Mouse (Mus musculus) forebrain, embryonic 14.5 days (tissue): ENCODE results near the gene Rai14. TPM values are rescaled to one million over a fixed set of nuclear protein-coding genes. Genes with fewer than 3 reads are reported as not detected.

ENCODE experiments used
- ATAC-seq: fragments of 200-750 bp; cut with Nextera tagmentation; 2 replicates; pipeline ENCODE4 v1.8.0; 2017; ENCODE audit warnings: mild to moderate bottlenecking, moderate library complexity
- DNase-seq: peaks from one replicate; pipeline ENCODE4 v3.0.0-alpha.2; 2015; ENCODE audit warnings: low spot score
- H3K27ac ChIP-seq: fragments of 300-500 bp; sonication (generic); 2 replicates; pipeline ENCODE4 v1.5.1; 2014; ENCODE audit warnings: low read depth, mild to moderate bottlenecking, control low read depth, low read length, moderate library complexity
- H3K27me3 ChIP-seq: fragments of 300-500 bp; sonication (generic); replicated peaks from 2 replicates; pipeline ENCODE4 v1.6.1; 2014; ENCODE audit warnings: low read length, control low read depth, mixed read lengths; ENCODE audit not compliant: control insufficient read depth, insufficient read depth
- H3K36me3 ChIP-seq: fragments of 300-500 bp; sonication (generic); 2 replicates; pipeline ENCODE4 v1.6.1; 2014; ENCODE audit warnings: low read length, control low read depth; ENCODE audit not compliant: control insufficient read depth, insufficient read depth
- H3K4me1 ChIP-seq: fragments of 300-500 bp; sonication (generic); 2 replicates; pipeline ENCODE4 v1.6.1; 2014; ENCODE audit warnings: antibody characterized with exemption, low read length, control low read depth; ENCODE audit not compliant: control insufficient read depth, insufficient read depth
- H3K4me2 ChIP-seq: fragments of 300-500 bp; sonication (generic); 2 replicates; pipeline ENCODE4 v1.6.1; 2014; ENCODE audit warnings: mild to moderate bottlenecking, control low read depth, low read length
- H3K4me3 ChIP-seq: fragments of 300-500 bp; sonication (generic); 2 replicates; pipeline ENCODE4 v1.5.1; 2014; ENCODE audit warnings: low read depth, low read length, control low read depth
- H3K9ac ChIP-seq: fragments of 300-500 bp; sonication (generic); 2 replicates; pipeline ENCODE4 v1.6.1; 2014; ENCODE audit warnings: mild to moderate bottlenecking, low read length, control low read depth, moderate library complexity
- H3K9me3 ChIP-seq: fragments of 300-500 bp; sonication (generic); replicated peaks from 2 replicates; pipeline ENCODE4 v1.6.1; 2016; ENCODE audit warnings: low read length, control low read depth, mixed read lengths; ENCODE audit not compliant: control insufficient read depth
- WGBS: fragments of 180-500 bp; shearing (Covaris S2); extraction: QIAGEN DNeasy Blood & Tissue Kit; methylation state at CpG from one replicate; pipeline ENCODE4 v1.1.7; 2014; 5-methylcytosine and 5-hydroxymethylcytosine counted together
- polyA plus RNA-seq: library from polyadenylated mRNA; unstranded; fragments of >200 nt; fragmentation: Nextera tagmentation; extraction: Ambion mirVana; gene quantifications from 2 replicates; pipeline ENCODE4 v1.2.1, GENCODE M21; 2014

Gene Rai14
- polyA plus RNA-seq, 1 experiment from 2014 or later = 28.7 TPM

DNA sequence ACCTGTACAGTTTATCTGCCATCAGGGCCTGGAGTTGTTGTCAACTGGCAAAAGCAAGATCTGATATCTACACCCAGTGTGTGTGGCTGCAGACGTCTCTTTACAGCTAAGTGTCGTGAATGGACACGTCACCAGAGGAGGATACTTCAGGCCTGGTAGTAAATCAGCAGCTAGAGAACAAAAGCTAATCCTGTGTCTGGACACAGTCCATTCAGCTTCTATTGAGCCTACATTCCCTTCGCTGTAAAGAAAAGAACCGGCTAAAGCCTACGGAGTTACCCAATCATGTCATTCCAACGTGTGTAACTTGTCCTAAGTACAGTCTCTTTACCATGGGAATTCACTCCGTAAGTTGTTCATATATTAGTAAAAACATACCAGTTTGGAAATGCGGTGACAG lies 103.4 kb downstream of the Rai14 start:
- Histone ChIP-seq H3K27me3 (no peaks in the 10 kb centered on the region), H3K9me3 (no peaks in the 10 kb centered on the region), H3K9ac (no peak overlapping the region), H3K36me3 (peaks cover 11% of the 10 kb centered on the region; the same call in 1 of the 2 replicates), H3K4me2 (no peak overlapping the region), H3K4me1 (no peaks in the 10 kb centered on the region), H3K27ac (no peak overlapping the region), H3K4me3 (no peak overlapping the region)
- DNase-seq = no peak
- ATAC-seq = no peak
- 51% methylated on average over 9 of the region's 9 CpGs for WGBS

DNA sequence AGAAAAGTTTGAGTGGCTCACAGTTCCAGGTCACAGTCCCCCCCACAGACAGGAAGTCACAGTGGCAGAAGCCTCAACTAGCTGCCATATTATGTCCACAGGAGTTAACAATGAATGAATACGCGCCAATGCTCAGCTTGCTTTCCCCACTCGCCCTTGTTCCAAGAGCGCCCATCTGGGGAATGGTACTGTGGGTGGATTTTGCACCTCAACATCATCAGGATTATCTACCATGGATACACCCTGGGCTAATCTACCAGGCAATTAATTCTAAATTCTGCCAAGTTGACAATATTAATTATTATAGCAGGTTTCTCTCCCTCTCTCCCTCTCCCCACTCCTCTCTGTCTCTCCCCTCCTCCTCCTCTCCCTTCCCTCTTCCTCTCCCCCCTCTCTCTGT lies 105.3 kb downstream of the Rai14 start:
- 84% methylated on average over 4 of the region's 4 CpGs for WGBS
- H3K4me2 ChIP-seq = no peak overlapping the region
- H3K4me3 ChIP-seq = no peak overlapping the region
- no peak for ATAC-seq
- no peak overlapping the region for H3K27ac ChIP-seq
- no peak for DNase-seq
- no peaks in the 10 kb centered on the region for H3K27me3 ChIP-seq
- no peak overlapping the region for H3K9ac ChIP-seq
- peaks cover 20% of the 10 kb centered on the region; the same call in 1 of the 2 replicates for H3K36me3 ChIP-seq
- no peaks in the 10 kb centered on the region for H3K4me1 ChIP-seq
- H3K9me3 ChIP-seq = no peaks in the 10 kb centered on the region

DNA sequence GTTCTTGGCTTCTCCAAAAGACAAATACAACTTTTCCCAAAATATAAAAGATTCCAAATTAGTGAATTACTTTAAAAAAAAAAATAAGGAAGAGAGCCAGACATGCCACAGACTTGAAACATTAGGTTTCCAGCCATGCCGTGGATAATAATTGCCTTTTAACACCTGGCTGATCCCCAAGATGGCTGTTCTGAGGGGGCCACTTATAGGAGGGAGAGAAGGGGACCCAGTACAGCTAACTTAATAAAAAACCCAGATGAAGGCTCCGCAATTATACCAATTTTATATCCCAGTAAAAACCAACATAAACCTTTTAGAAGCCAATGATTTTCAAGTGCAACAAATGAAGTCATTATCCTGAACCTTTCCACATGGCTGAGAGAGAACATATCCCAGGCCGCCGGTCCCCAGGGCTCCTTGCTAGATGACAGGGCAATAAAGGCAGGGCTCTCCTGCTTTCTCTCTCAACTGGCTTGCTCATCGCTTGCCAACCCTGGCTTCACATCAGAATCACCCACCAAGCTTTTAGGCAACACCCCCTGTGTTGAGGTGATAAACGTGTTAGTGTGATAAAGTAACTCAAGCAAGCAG lies 105.8 kb downstream of the Rai14 start:
- WGBS = 87% methylated on average over 6 of the region's 6 CpGs
- Histone ChIP-seq H3K4me1 (no peaks in the 10 kb centered on the region), H3K4me3 (no peak overlapping the region), H3K4me2 (no peak overlapping the region), H3K27ac (no peak overlapping the region), H3K9ac (no peak overlapping the region), H3K36me3 (peaks cover 20% of the 10 kb centered on the region; the same call in 1 of the 2 replicates), H3K27me3 (no peaks in the 10 kb centered on the region), H3K9me3 (0 out of 2 replicates have a peak, but pooled peaks cover 3% of the 10 kb centered on the region)
- DNase-seq (no peak), ATAC-seq (no peak)

DNA sequence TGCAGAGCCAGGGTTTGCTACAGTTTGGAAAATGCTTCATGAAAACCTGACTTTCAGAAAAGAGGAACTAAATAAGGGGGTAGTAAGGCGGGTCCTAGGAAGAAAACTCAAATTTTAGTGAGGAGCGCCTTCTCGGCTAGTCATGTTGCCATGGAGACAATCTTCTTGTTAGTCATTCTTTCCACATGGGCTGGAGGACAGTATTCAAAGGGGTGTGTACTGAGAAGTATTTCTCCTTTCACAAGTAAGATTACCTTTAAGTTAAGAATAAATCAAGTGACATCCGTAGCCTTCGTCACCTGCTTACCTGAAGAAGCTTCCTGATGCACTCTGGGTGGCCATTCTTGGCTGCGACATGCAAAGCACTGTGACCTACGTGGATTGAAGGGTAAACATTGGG lies 115.0 kb downstream of the Rai14 start:
- Histone ChIP-seq H3K27me3 (no peaks in the 10 kb centered on the region), H3K9ac (no peak overlapping the region), H3K27ac (no peak overlapping the region), H3K4me1 (no peaks in the 10 kb centered on the region), H3K4me3 (no peak overlapping the region), H3K36me3 (no peaks in the 10 kb centered on the region), H3K4me2 (no peak overlapping the region), H3K9me3 (0 out of 2 replicates have a peak, but pooled peaks cover 3% of the 10 kb centered on the region)
- no peak for ATAC-seq
- WGBS = 84% methylated on average over 7 of the region's 7 CpGs
- no peak for DNase-seq

DNA sequence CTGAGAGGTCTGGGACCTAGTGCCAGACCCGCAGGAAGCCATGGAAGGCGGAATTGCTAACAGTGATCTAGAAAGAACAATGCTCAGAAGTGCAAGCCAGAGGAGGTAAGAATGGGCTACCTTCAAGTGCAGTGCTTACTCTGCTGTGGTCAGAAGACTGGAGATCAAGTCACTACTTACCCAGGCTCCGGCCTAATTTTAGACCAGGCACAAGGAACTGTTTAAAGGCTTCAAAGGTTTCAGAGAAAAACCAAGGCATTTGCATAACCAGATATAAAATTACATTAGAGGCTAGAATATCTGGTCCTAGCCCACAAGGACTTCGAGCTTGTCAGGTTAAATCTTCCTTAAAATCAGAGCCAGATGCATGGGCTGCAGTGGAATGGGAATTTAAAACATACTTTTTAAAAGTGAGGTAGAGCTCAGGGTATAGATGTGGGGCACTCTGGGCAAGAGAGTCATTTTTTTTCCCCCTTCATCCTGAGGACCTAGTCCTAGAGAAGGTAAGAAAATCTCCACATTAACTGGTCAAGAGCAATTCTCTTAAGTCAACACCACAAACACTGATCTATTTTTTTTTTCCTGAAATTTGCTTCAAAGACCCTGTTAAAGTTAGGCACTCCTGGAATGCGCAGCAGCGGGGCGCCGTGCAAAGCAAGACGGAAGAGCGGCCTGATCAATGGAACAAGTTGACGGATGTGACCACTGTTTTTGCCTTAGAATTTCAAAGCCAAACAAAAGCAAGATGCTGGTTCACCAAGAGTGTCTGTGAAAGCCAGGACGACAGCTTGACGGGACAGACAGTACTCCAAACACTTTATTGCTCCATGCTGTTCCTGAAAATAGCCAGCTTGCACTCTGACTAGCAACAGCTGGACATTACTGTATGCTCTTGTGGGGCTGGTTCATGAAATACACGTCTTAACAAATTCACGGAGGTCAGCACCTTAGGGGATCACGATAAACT lies 115.9 kb downstream of the Rai14 start:
- H3K27ac ChIP-seq = no peak overlapping the region
- H3K4me2 ChIP-seq = no peak overlapping the region
- 81% methylated on average over 16 of the region's 16 CpGs for WGBS
- no peaks in the 10 kb centered on the region for H3K9me3 ChIP-seq
- ATAC-seq = no peak
- no peak overlapping the region for H3K9ac ChIP-seq
- H3K4me3 ChIP-seq = no peak overlapping the region
- H3K4me1 ChIP-seq = no peaks in the 10 kb centered on the region
- no peaks in the 10 kb centered on the region for H3K36me3 ChIP-seq
- no peaks in the 10 kb centered on the region for H3K27me3 ChIP-seq
- DNase-seq = no peak

DNA sequence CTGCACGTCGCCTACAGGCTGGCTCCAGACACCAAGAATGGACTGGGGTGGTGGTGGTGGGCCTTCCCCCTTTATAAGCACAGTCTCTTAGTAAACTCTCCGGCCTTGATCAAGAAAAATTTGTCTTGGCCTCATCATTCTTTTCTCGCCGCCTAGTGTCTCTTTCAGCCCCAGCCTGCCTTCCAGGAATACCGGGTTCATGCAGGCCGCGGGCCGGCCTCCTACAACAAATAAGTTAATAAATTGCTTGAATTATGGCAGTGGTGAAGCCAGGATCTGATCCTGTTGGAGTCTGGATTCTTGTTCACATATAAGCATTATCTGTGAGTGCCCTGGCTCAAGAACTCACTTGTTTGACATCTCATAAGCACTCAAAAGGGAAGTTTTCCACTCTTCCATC lies 117.6 kb downstream of the Rai14 start:
- WGBS = 95% methylated on average over 9 of the region's 9 CpGs
- H3K27ac ChIP-seq = no peak overlapping the region
- no peaks in the 10 kb centered on the region for H3K9me3 ChIP-seq
- no peaks in the 10 kb centered on the region for H3K4me1 ChIP-seq
- DNase-seq = no peak
- no peak overlapping the region for H3K9ac ChIP-seq
- ATAC-seq = no peak
- no peak overlapping the region for H3K4me3 ChIP-seq
- H3K36me3 ChIP-seq = no peaks in the 10 kb centered on the region
- no peaks in the 10 kb centered on the region for H3K27me3 ChIP-seq
- no peak overlapping the region for H3K4me2 ChIP-seq

DNA sequence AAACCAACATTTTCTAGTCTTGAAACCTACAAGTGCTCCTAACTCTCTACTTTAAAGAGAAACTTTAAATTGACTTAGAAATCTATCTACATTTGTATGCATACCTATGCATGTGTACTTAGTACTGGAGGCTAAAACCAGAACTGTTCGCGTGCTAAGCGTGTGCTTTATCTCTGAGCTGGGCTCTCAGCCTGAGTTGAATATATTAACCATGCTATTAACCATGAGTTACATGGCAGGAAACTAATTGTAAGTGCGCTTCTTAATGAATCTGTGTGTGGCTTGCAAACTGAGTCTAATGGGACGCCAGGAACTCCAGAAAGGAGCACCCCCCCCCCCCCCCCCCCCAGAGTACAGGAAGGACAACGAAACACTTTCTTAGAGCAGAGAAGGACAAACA lies 119.0 kb downstream of the Rai14 start:
- DNase-seq (peak; percentile 46), ATAC-seq (peak; percentile 66)
- H3K4me1 ChIP-seq = no peaks in the 10 kb centered on the region
- WGBS = 37% methylated on average over 5 of the region's 6 CpGs
- no peaks in the 10 kb centered on the region for H3K27me3 ChIP-seq
- H3K9ac ChIP-seq = no peak overlapping the region
- H3K4me3 ChIP-seq = no peak overlapping the region
- no peak overlapping the region for H3K27ac ChIP-seq
- no peak overlapping the region for H3K4me2 ChIP-seq
- H3K36me3 ChIP-seq = no peaks in the 10 kb centered on the region
- H3K9me3 ChIP-seq = no peaks in the 10 kb centered on the region

DNA sequence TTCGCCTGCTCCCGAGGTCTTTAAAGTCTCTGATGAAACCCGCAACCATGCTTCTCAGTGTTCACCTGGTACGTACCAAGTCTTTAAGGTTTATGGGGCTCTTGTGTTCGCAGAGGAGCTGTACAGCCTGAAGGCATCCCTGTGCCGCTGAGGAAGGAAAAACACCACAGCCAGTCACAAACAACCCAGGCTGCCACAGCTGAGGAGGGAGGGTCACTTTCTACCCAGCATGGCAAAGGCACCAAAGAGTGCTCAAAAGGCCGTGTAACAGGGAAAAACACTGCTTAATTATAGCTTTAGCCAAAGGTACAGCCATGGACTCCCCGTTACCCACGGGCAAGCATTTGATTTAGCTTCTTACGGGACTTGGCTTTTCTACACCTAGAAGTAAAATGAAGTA lies 119.5 kb downstream of the Rai14 start:
- no peaks in the 10 kb centered on the region for H3K4me1 ChIP-seq
- H3K4me3 ChIP-seq = no peak overlapping the region
- no peak overlapping the region for H3K9ac ChIP-seq
- no peak overlapping the region for H3K4me2 ChIP-seq
- no peak overlapping the region for H3K27ac ChIP-seq
- no peaks in the 10 kb centered on the region for H3K9me3 ChIP-seq
- DNase-seq (no peak), ATAC-seq (peak; percentile 62)
- WGBS = 68% methylated on average over 10 of the region's 10 CpGs
- H3K36me3 ChIP-seq = no peaks in the 10 kb centered on the region
- H3K27me3 ChIP-seq = no peaks in the 10 kb centered on the region

DNA sequence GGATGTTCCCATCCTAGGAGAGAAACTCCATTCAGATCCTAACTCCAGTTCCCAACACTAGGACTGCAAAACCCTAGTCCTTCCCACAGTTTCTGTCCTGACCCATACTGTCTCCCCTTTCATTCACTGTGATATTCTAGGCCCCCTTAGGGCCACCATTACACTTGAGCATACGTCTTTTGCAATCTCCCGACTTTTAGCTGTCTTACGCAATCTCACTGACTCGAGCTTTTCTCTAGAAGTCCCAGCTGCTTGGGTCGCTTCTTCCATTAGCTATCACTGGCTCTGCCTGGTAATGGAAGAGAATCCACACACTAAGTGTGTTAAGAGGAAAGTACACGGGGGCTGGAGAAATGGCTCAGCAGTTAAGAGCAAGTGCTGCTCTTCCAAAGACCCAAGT lies 121.3 kb downstream of the Rai14 start:
- ATAC-seq (no peak), DNase-seq (no peak)
- Histone ChIP-seq H3K27me3 (no peaks in the 10 kb centered on the region), H3K36me3 (peaks cover 6% of the 10 kb centered on the region; the same call in 1 of the 2 replicates), H3K9me3 (no peaks in the 10 kb centered on the region), H3K4me1 (no peaks in the 10 kb centered on the region), H3K4me3 (no peak overlapping the region), H3K4me2 (no peak overlapping the region), H3K27ac (no peak overlapping the region), H3K9ac (no peak overlapping the region)
- WGBS = 94% methylated on average over 6 of the region's 6 CpGs
